Mouse (Mus musculus) cerebellum, adult 2 months (tissue): Measurements from ENCODE around the gene Arhgef25.

Experiments used
- CTCF ChIP-seq: fragments of 200-500 bp; IDR thresholded peaks from 2 replicates; pipeline ENCODE4 v1.5.1; 2011; ENCODE audit warnings: low read depth, mild to moderate bottlenecking, control low read depth, low read length, moderate library complexity, borderline replicate concordance; ENCODE audit not compliant: insufficient read depth
- POLR2A ChIP-seq: fragments of 200-500 bp; IDR thresholded peaks from 2 replicates; pipeline ENCODE4 v1.6.1; 2011; ENCODE audit warnings: low read length, control low read depth, borderline replicate concordance; ENCODE audit not compliant: insufficient read depth

- TF ChIP-seq POLR2A (no peak), CTCF (no peak)
Observed at GRCm38 (mm10) chr10:127154241-127154640, 35.6 kb downstream of the Arhgef25 start.
